7 mouse cellular contexts compared by ENCODE assay signal in the genomic region with DNA sequence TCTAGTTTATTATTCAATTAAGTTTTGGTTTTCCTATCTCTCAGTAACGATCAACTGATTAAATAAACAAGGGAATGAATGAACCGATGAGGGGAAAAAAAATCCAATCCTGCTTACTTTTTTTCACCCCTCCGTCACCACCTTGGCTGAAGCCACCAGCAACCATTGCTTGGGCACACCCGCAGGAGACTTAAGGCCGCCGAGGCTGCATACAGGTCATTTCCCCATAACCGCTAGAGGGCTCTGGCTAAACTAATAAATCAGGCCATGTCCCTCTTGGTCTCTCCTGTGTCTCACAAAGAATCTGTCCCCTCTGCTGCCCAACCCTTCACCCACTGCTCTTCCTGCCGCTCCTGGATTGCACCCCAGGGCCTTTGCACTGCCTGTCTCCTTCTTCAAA.
DNase-seq lines count a peak whose midpoint lies in the region; ATAC-seq and TF ChIP-seq lines count a peak whose summit lies in the region.

No protein-coding gene starts in this region.

- 0 out of 2 replicates have a peak, but pooled peaks have one; percentile 39 for ATAC-seq in forebrain, embryonic 12.5 days (ENCODE audit: low FRiP score)
- ATAC-seq in kidney, embryonic 16.5 days (ENCODE audit: low FRiP score, low TSS enrichment), result peak; percentile 35; the same call in 1 of the 2 replicates
- no peak for ATAC-seq in neural tube, embryonic 12.5 days (ENCODE audit: low FRiP score, low read depth)

- TF ChIP-seq EP300 in CH12.LX (IDR thresholded peaks at IDR 0.05; ENCODE audit: low read length), result no peak

- peak; percentile 32 to 75; a peak in 3 of 4 replicates for TF ChIP-seq CTCF in CH12.LX (conservative IDR thresholded peaks at IDR 0.05 in 1 of 2, IDR thresholded peaks at IDR 0.05 in 1 of 2; ENCODE audit: low read depth in 2 of 2, low read length in 2 of 2)

- H3K9me3 ChIP-seq in CH12.LX (replicated peaks; ENCODE audit: low read length), result no peaks in the 10 kb centered on the region
- H3K9me3 ChIP-seq in forebrain, embryonic 12.5 days, result no peaks in the 10 kb centered on the region
- H3K9me3 ChIP-seq in kidney, embryonic 16.5 days (ENCODE audit: low read length), result no peaks in the 10 kb centered on the region
- no peaks in the 10 kb centered on the region for H3K9me3 ChIP-seq in neural tube, embryonic 12.5 days

- peaks cover 0 to 4% of the 10 kb centered on the region in 2 experiments; a peak in 2 of 4 replicates for H3K4me1 ChIP-seq in CH12.LX (ENCODE audit: control insufficient read depth in 1 of 2, insufficient read depth in 2 of 2)
- H3K4me1 ChIP-seq in forebrain, embryonic 12.5 days, result peaks cover 7% of the 10 kb centered on the region; the same call in 1 of the 2 replicates
- H3K4me1 ChIP-seq in kidney, embryonic 16.5 days (ENCODE audit: insufficient read depth, low read length), result peaks cover 5% of the 10 kb centered on the region; the same call in 1 of the 2 replicates
- H3K4me1 ChIP-seq in neural tube, embryonic 12.5 days, result peaks cover 13% of the 10 kb centered on the region

- H3K27ac ChIP-seq in CH12.LX (ENCODE audit: insufficient read depth, low read depth), result no peak overlapping the region
- H3K27ac ChIP-seq in forebrain, embryonic 12.5 days, result no peak overlapping the region
- no peak overlapping the region for H3K27ac ChIP-seq in kidney, embryonic 16.5 days (ENCODE audit: low read length)
- H3K27ac ChIP-seq in neural tube, embryonic 12.5 days, result no peak overlapping the region

- TF ChIP-seq RAD21 in CH12.LX (IDR thresholded peaks at IDR 0.05; ENCODE audit: low read depth, low read length), result peak; percentile 45

- in situ Hi-C loops in CH12.LX (cut with MboI; ENCODE audit: low pct_ligation_motif_present, low pct_unique_long_range_greater_than_20kb, low sequenced_read_pairs), result loop anchor here (25.0 kb wide), 1 partner anchor 360 kb away; a partner anchor contains a TSS

- peaks cover 94% of the 10 kb centered on the region for H3K27me3 ChIP-seq in CH12.LX (replicated peaks)
- peaks cover 50% of the 10 kb centered on the region for H3K27me3 ChIP-seq in forebrain, embryonic 12.5 days
- H3K27me3 ChIP-seq in kidney, embryonic 16.5 days (ENCODE audit: insufficient read depth, low read length), result peaks cover 34% of the 10 kb centered on the region
- peaks cover 21% of the 10 kb centered on the region for H3K27me3 ChIP-seq in neural tube, embryonic 12.5 days (replicated peaks)

- no peaks in the 10 kb centered on the region for H3K36me3 ChIP-seq in CH12.LX (replicated peaks in 1 of 2; ENCODE audit: control insufficient read depth in 1 of 2, insufficient read depth in 1 of 2, low read length in 1 of 2)
- no peaks in the 10 kb centered on the region for H3K36me3 ChIP-seq in forebrain, embryonic 12.5 days (replicated peaks)
- no peaks in the 10 kb centered on the region for H3K36me3 ChIP-seq in kidney, embryonic 16.5 days (ENCODE audit: insufficient read depth, low read length)
- H3K36me3 ChIP-seq in neural tube, embryonic 12.5 days, result no peaks in the 10 kb centered on the region

- TF ChIP-seq POLR2A in CH12.LX (IDR thresholded peaks at IDR 0.05; ENCODE audit: low read depth, low read length), result no peak

- no peaks in the 10 kb centered on the region for H3K79me2 ChIP-seq in CH12.LX (replicated peaks; ENCODE audit: control insufficient read depth, extremely low read depth, insufficient read depth, poor library complexity, severe bottlenecking)

- H3K4me3 ChIP-seq in CH12.LX (replicated peaks in 1 of 3; ENCODE audit: low read depth in 2 of 3, low read length in 2 of 3, poor library complexity in 1 of 3), result no peak overlapping the region
- H3K4me3 ChIP-seq in forebrain, embryonic 12.5 days (replicated peaks), result no peak overlapping the region
- no peak overlapping the region for H3K4me3 ChIP-seq in kidney, embryonic 16.5 days (ENCODE audit: low read length)
- H3K4me3 ChIP-seq in neural tube, embryonic 12.5 days, result no peak overlapping the region

- dilution Hi-C loops in CH12.LX (cut with MboI; ENCODE audit: extremely low pct_ligation_motif_present, extremely low pct_unique_long_range_greater_than_20kb, low sequenced_read_pairs), result no loop called here

- H3K4me2 ChIP-seq in CH12.LX (ENCODE audit: insufficient read depth, low read depth, poor library complexity, severe bottlenecking), result no peak overlapping the region
- no peak overlapping the region for H3K4me2 ChIP-seq in forebrain, embryonic 12.5 days
- H3K4me2 ChIP-seq in kidney, embryonic 16.5 days (replicated peaks; ENCODE audit: low read depth, low read length), result no peak overlapping the region
- H3K4me2 ChIP-seq in neural tube, embryonic 12.5 days (replicated peaks), result peak overlapping the region; percentile 40; the same call in 1 of the 2 replicates

- WGBS in forebrain, embryonic 12.5 days, result 13% methylated on average over 8 of the region's 8 CpGs
- WGBS in kidney, embryonic 16.5 days, result 18% methylated on average over 8 of the region's 8 CpGs
- WGBS in neural tube, embryonic 12.5 days, result 8% methylated on average over 8 of the region's 8 CpGs

- DNase-seq in CH12.LX (ENCODE audit: extremely low read depth), result peak; percentile 38
- DNase-seq in NIH3T3 (ENCODE audit: low read depth), result peak; percentile 18
- no peak for DNase-seq in layer of hippocampus, adult 8-10 months (ENCODE audit: low spot score in 2 of 2)
- no peak for DNase-seq in layer of hippocampus, adult 18-20 months (ENCODE audit: low spot score in 2 of 2)

- no peak overlapping the region for H3K9ac ChIP-seq in CH12.LX (ENCODE audit: insufficient read depth, low read depth)
- H3K9ac ChIP-seq in forebrain, embryonic 12.5 days, result no peak overlapping the region
- no peak overlapping the region for H3K9ac ChIP-seq in kidney, embryonic 16.5 days (replicated peaks; ENCODE audit: low read length)
- H3K9ac ChIP-seq in neural tube, embryonic 12.5 days, result no peak overlapping the region

TF ChIP-seq in CH12.LX, 34 proteins besides CTCF, POLR2A, EP300 and RAD21:
- peak; percentile 66 for TF ChIP-seq SMC3 (IDR thresholded peaks at IDR 0.05; ENCODE audit: low read depth, low read length)
- no peak for TF ChIP-seq ELF1 (IDR thresholded peaks at IDR 0.05; ENCODE audit: low read depth, low read length)
- TF ChIP-seq GABPA (IDR thresholded peaks at IDR 0.05; ENCODE audit: insufficient replicate concordance, low read depth, low read length), result no peak
- TF ChIP-seq MYC (IDR thresholded peaks at IDR 0.05; ENCODE audit: low read depth, low read length), result no peak
- TF ChIP-seq ZNF384 (IDR thresholded peaks at IDR 0.05; ENCODE audit: low read depth, low read length), result no peak
- TF ChIP-seq POLR2AphosphoS2 (IDR thresholded peaks at IDR 0.05; ENCODE audit: low read depth, low read length), result no peak
- TF ChIP-seq TCF12 (IDR thresholded peaks at IDR 0.05; ENCODE audit: low read depth, low read length), result no peak

Comparison
In these comparisons a context has a peak if more than half of its experiments do, and no peak if none do; other contexts are left out.
1. DNase-seq: peak in CH12.LX (single experiment) and NIH3T3 (single experiment); none in layer of hippocampus, adult 8-10 months (0 of 2) and layer of hippocampus, adult 18-20 months (0 of 2).